Mouse (Mus musculus) adrenal gland, postnatal 36 days (tissue): ENCODE measurements around the gene Ccdc146. TPM values are rescaled to one million over a fixed set of nuclear protein-coding genes. Genes with fewer than 3 reads are reported as not detected.
"Not testable (repeated sequence)": the region's sequence is repeated elsewhere in the genome, so short reads cannot be mapped to it uniquely, and the experiment has no call there.

Experiments
- DNase-seq, 2 experiments: peaks; one replicate each; pipeline ENCODE4 v3.0.0; 2021; ENCODE audit warnings: mixed read lengths in 1 of 2
- total RNA-seq, 2 experiments: library from RNA; stranded (reverse); gene quantifications; 2 replicates each; pipeline ENCODE4 v1.2.3; 2021

The Ccdc146 gene
- total RNA-seq, 2 experiments from 2014 or later, result 0.13 to 0.17 TPM

DNA sequence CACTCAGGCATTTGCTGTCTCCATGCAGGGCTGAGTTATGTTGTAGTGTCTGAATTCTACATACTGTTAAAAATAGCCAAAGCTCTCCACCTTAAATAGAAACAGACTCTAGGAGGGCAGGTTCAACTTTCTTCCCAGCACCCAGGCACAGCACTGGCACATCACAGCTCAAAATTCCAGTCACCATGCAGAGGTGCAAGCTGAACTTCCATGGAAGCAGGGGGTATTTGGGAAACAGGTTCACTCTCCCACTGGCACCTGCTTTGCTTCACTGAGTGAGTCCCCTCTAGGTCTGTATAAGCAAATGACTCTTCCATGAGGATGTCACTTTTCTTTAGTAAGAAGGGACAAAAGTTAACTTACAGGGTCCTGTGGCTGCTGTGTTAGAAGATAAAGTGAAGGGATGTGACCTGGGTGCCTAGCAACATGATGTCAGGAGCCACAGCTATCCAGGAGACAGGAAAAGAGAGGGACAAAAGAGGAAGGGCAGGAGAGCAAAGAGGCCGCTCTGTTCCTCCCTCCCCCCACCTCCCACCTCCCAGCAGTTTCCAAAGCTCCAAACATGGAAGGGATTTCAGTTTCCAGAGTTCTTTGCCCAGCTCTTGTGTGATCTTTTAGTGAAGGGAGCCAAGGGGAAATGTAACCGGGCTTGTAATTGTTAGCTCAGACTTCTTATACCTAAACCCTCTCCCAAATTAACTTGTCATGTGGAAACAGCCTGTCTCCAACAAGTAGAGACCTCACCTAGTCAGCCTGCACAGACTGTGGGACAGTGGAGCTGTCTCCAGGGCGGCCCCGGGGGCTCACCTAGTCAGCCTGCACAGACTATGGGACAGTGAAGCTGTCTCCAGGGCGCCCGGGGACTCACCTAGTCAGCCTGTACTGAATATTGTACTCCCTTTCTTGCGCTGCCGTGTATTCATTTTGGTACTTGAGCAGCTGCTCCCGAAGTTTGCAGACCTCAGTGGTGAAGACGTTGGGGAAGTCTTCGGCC, 94.5 kb downstream of the Ccdc146 start:
- DNase-seq, result no peak

DNA sequence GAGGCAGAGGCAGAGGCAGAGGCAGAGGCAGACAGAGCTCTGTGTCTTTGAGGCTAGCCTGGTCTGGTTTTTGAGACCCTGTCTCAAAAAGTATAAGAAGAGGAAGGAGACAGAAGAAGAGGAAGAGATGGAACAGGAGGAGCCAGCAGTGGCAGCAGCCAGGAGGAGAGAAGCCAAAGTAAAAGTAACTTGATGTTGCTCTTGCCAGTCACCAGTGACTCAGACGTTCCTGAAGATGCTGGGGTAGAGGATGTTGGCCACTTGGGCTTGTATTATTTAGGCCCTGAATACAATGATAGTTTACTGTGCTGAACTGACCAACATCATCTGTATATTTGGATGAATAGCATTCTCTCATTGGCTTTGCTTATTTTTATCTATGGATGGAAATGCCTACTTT, 95.9 kb downstream of the Ccdc146 start:
- no peak for DNase-seq

DNA sequence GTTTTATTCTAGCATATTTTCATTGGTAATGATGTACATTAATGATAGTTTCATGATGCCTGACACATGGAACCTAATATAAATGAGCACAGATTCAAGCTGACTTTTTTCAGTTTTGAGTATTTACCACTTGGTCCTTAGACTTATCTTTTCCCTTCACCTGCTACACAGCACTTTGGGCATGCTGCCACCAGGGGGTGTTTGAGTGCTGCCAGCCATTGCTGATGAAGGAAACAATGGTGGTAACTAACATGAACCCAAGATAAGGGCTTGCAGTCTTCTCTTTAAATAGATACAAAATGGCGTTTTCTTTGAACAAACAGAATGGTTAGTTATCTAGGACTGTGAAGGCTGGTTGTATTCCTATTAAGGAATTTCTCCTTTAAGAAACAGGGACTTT, 98.0 kb downstream of the Ccdc146 start:
- peak; percentile 79 to 87 for DNase-seq

DNA sequence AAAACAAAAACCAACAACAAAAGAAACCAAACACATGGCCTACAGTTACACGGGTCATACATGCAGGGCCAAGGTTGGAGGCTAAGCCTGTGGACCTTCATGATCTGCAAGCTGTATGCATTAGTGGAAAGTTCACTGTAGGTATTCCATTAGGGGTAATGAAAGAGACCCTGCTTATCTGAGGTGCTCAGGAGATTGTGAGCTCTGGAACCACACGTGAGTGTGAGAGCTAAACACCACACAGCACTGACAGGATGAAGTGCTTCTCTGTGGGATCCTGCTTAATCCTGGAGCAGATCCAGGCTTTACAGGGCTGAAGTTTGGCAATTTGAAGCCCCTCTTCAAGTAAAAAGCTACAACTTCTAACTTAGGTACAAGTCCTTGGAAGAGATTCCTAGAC, 104.3 kb downstream of the Ccdc146 start:
- DNase-seq, result no peak

DNA sequence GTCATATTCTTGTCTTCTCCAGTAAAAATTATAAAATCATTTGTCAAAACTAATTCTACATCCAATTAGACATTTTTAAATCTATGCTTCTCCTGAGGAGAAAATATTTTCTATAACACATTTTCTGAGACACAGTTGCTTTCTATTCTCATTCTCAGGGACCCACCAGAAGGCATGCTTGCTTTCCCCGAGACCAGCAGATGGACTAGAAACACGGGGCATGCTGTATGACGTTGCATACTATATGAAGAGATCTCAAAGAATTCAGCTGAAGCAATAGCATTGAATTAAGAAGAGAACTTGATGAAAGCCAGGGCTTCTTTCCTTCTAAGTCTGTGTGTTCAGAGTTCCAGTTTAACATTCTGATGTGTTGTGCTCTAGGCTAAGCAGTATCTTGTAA, 109.8 kb downstream of the Ccdc146 start:
- no peak for DNase-seq

DNA sequence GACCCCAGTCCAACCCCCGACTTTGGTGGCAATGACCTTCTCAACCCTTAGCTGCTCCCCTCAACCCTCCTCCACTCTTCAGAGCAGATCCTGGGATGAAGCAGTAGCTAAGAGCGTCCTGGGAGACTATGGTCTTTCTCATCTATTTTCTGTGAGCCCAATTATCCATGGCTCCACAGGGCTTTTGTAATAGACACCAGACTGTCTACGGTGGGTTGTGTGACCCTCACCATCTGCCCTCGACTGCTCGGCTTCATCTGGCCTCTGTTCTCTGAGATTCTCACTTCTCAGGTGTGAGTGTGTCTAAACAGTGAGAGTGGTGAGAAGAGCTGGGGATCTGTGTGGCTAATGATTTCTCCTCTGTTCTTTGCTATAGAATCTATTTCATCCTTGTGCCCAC, 117.3 kb downstream of the Ccdc146 start:
- no peak for DNase-seq

DNA sequence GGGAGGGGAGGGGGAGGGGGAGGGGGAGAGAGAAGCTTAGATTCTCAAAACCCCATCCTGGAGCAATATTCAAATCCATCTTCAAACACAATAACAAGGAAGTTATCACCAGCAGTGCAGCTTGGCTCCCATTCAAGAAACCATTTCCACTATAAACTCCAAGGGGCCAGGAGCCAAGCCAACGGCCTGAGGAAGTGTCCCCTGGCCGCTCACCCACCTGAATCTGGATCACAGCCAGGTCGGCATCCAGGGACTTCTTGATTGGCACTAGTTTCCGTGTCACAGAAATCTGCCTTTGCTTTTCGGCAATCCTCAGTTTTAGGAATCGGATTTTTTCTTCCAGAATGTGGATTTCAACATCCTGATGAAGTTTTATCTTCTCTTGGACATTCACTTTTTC, 123.5 kb downstream of the Ccdc146 start:
- no peak for DNase-seq

DNA sequence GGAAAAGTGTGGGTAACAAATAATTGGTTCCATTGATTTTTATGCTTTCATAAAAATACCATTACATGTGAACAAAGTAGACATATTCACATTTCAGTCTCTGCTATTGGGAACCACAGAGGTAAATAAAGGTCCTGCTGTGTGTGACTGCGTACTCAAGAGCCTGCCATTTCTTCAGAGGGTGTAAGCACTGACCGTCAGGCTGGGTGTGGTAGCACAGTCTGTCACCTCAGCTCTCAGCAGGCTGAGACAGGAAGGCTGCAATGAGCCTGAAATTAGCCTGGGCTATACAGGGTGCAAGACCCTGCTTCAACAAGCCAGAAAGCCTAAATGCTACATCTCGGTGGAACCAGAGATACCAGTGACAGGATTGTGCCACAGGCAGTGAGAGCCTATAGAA, 124.4 kb downstream of the Ccdc146 start:
- no peak for DNase-seq

DNA sequence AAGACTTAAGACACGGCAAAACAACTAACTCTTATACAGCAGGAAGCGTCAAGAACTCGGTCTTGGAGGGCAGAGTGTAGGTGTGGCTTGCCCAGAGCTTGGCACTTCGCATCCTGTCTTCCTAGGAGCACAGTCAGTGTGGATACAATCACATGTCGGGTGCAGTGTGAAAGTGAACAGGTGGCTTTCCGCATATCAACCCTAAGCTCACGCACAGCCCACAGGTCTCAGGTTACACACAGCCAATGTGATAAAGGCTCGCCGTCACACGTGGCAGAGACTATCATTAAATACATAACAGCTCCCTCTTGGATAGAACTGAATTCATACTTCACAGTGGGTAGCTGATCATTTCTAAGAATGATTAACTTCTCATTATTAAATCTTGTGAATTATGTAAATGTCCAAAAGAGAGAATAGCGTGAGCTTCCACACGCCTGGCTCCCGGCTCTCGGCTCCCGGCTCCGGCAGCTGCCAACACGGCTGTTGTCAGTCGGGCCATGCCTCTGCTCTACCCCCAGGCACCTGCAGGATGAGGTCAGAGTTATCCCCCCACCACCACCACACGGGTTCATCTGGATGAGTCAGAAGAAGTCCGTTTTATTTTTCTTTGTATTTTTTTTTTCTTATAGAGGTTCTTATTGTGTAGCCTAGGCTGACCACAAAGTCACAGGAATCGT, 125.3 kb downstream of the Ccdc146 start:
- DNase-seq, result no peak

DNA sequence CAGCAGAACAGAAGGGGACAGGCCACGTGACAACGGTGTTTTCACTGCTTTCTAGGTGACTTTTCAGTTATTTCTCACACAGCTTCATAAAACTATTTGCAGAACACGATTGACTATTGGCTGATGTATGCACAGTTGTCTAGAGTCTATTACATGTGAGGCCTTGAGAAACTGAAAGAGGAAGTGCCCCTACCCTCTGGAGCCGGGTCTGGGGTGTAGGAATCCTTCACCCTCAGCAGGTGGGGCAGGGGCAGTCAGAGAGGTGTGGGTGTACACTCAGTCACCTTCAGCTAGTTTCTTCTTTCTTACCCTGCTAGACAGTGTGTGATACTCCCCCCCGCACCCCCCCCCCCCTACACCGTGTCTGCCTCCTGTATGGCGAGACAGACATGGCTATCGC, 128.8 kb downstream of the Ccdc146 start:
- DNase-seq, result no peak

DNA sequence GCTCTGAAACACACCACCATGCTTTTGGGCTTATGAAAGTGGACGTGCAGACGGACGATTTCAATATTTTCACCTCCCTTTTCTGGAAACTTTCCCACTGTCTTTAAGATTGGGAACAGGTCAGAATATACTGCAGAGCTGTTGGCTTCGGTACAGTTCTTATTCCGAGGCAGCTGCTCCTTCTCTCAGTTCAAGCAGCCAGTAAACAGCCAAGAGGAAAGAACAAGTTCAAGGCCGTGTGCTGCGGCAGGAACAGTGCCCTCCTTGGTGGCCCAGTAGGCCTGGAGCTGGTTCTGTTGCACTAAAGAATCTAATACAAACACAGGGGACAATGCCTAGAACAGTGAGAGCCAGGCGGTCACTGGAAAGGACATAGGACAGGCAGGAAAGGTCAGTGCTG, 133.9 kb downstream of the Ccdc146 start:
- peak in 1 of 2 experiments; percentile 13 for DNase-seq

DNA sequence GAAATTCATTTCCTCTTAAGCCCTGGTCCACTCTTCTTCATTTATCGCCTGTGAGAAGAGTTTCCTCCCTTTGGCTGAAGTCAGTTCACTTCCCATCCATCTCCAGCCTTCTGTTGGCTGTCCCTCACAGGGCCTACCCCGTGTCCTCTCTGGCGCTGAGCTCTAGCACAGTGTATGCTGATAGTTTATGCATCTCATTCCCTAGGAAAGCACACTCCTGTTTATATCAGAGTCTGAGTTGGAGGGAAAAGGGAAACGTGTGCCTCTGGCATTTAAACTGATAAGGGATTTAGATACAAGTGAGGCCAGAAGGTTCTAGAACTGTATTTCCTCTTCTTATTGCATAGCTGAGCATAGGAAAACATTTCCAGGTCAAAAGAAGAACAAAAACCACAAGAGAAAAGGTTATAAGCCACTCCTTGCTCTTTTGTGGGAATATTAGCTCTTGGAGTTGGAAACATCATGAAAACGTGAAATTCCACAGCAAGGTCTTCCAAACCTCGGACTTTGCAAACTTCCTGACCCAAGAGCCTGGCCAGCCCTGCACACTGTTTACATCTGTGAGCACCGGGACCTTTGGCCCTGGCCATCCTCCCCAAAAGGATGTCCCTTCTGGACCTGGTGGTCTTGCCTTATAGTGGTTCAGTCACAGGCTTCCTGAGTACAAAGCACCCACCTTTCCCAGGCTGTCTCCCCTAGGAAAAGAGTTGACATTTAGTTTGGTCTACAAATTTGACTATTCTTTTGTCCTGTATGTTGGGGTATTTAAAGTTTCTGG, 135.6 kb downstream of the Ccdc146 start:
- DNase-seq, result no peak

DNA sequence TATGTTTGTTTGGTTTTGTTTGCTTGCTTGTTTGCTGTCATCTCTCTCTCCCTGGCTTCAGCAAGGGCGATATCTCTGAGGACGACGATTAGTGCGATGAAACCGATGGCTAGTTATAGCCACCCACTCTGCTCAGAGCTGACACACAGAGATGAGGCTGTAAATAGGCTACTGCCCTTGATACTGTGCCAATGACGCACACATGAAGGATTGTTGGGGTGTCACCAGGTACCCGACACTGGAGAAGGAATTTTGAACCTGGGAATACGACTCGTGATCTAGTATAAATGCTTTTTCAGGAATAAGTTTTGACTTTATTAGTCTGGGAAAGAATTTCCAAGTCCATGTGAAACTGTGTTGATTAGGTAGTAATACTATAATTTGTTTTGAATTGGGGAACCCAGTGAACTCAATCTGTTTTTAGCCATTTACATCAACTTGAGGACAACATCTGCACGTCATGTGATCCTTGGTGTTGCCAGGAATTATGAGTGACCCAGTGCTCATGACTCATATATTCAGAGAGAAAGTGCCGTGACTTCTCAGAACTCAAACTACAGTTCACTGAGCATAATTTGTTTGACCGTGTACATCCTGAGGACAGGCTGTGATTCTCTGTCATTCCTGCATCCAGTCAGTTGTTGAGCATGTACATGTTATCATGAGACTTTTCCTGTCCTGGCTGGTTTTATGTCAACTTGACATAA, 141.0 kb downstream of the Ccdc146 start:
- DNase-seq, result peak; percentile 45 to 48

DNA sequence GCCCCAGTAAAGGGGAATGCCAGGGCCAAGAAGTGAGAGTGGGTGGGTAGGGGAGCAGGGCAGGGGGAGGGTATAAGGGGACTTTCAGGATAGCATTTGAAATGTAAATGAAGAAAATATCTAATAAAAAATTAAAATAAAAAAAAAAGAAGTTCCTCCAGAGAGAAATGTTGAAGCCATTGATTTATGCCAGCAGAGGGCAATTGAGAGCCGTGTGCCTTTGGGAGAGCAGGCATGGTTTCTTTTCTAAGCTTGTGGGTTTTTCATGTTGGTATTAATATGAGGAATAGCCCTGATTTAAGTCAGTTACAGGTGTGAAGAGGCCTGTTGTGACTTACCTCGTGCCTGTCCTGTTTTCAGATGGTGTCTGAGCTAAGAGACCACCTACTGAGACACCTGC, 146.8 kb downstream of the Ccdc146 start:
- not testable (repeated sequence) for DNase-seq

DNA sequence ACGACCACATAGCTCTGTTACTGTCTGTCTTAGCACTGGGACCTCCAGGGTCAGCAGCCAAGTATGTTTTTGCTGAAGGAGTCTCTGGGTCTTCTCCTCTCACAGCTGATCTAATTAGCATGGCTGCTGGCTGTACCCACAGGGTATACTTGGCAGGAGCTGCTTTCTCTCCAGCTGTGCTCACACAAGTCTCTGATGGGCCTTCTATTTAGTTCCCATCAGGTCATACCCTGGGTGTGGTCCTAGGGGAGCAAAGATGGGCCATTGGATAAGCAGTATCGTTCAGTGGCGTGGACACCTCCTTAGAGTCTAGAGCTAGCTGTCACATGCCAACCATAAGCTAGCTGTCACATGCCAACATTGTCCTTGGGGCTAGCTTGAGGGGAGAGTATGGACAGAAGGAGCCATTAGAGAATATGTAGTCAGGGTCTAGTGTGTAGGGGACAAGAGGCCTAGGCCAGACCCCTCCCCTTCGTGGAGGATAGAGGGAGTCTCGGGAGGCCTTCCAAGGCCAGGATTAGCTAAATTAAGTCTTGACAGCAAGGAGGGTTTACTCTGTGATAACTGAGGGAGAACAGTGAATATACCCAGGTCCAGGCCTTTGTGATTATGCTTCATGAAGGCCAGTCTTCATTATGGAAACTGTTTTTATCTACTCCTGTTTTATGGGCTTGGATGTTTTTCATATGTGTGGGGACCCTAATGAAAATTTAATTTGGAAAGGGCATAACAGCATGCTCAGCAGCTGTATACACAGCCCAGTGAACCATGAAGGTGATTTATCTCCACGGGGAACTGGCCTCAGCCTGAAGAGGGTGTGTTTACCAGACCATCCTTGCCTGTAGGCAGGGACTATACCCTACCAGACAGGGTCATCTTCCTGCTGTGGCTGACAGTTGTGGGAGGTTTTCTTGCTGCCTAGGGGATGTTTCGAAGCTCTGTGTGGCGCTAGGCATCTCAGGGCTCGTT, 152.8 kb downstream of the Ccdc146 start:
- DNase-seq, result no peak

DNA sequence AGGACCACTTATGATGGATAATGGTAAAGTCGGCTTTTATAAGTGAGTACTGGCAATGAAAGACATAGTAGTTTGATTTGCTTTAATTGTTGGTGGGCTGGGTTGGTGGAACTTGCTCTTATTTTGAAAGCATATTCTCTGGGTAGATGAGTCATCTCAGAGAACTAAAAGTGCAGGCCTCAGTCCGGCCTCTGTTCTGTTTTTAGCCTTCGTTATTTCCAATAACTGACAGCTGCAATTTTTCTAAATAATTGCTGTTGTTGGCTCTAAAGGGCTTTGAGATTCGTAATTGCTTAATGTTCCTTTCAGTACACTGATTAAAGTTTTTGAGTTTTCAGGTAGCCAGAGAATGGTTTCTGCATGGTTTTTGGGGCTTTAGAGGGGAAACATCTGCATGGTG, 153.7 kb downstream of the Ccdc146 start:
- no peak for DNase-seq

DNA sequence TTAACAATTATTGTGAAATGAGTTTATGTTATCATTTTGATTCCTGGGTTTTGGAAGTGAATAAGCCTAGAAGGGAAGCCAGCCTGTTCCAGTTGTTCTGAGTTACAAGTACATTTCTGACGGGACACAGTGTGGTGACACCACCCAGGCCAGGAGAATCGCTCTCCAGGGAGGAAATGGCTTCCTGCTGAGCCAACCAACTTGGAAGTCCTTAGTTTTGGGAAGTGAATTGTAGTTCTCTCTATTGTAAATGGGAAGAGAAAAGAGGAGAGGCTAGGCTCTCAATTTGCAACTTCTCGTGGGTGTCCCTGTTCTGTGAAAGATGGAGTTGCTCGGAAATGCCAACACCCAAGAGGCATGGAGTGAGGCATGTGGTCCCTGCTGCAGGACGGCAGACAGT, 155.0 kb downstream of the Ccdc146 start:
- no peak for DNase-seq

DNA sequence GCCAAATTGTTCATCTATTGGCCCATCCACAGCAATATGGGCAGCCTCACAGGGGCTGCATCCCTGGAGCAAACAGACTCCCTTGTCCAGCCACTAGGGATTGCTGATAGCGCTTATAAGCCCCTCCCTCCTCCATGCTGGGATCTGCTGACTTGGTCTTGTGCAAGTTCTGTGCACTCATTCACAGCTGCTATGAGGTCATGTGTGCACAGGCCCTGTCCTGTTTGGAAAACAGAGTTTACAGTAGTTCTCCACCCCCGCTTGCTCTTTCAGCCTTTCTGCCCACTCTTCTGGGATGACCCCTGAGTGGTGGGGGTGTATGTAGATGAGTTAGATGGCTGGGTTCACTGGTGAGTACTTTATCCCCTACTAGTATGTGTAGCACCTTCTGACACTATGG, 157.4 kb downstream of the Ccdc146 start:
- DNase-seq, result no peak

DNA sequence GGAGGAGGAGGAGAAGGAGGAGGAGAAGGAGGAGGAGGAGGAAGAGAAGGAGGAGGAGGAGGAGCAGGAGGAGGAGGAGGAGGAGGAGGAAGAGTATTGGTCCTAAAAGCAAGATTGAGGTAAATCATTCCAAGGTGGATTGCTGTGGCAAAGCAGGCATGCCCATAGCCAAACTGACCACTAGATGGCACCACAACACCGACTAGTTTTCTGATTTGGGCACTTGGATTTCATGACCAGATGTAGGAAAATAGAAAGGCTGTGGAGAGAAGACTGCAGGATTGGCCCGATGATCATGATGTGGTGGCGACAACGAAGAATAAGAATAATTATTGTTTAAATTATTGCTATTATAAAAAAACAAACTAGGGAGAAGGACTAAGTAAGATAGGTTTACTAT, 159.4 kb downstream of the Ccdc146 start:
- DNase-seq, result peak; percentile 83 to 85

DNA sequence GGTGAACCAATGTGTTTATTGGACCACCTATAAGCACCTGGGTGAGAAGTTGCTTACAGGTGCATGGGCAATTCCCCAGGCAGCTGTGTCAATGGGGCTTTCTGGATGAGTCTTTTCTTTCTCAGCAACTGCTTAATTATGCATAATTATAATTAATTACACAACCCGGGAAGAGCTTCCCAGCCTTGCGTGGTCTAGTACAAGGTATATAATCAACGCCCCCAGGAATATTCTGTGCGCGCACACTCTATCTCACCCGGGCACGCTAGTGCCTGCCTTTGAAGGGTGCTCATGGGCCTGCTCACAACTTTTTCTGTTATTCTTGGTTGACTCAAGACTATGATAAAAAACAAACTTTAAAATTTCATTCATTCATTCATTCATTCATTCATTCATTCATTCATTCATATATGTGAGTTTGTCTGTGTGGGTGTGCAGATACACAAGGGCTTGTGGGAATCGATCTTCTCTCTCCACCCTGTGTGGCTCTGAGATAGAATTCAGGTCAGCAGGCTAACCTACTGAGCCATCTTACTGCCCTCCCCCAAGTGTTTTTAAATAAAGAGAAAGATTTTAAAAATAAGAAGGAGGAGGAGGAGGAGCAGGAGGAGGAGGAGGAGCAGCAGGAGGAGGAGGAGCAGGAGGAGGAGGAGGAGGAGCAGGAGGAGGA, 160.0 kb downstream of the Ccdc146 start:
- DNase-seq, result no peak
